Mouse (Mus musculus) heart, embryonic 16.5 days (tissue): ENCODE results near the gene A530064D06Rik. TPM values are rescaled to one million over a fixed set of nuclear protein-coding genes. Genes with fewer than 3 reads are reported as not detected.
"Not testable (repeated sequence)": the region's sequence is repeated elsewhere in the genome, so short reads cannot be mapped to it uniquely, and the experiment has no call there.

Source experiments
- ATAC-seq: fragments of 200-750 bp; cut with Nextera tagmentation; replicated peaks from 2 replicates; pipeline ENCODE4 v1.8.0; 2017; ENCODE audit warnings: moderate number of reproducible peaks; ENCODE audit not compliant: insufficient read depth, low FRiP score; ENCODE audit errors: extremely low read depth
- H3K27ac ChIP-seq: fragments of 300-500 bp; sonication (generic); 2 replicates; pipeline ENCODE4 v1.5.1; 2014; ENCODE audit warnings: mild to moderate bottlenecking, low read length, control low read depth, moderate library complexity
- H3K27me3 ChIP-seq: fragments of 300-500 bp; sonication (generic); 2 replicates; pipeline ENCODE4 v1.6.1; 2014; ENCODE audit warnings: low read length, mixed read lengths; ENCODE audit not compliant: control insufficient read depth, insufficient read depth
- H3K36me3 ChIP-seq: fragments of 300-500 bp; sonication (generic); 2 replicates; pipeline ENCODE4 v1.6.1; 2014; ENCODE audit not compliant: control insufficient read depth, insufficient read depth
- H3K4me1 ChIP-seq: fragments of 300-500 bp; sonication (generic); 2 replicates; pipeline ENCODE4 v1.6.1; 2014; ENCODE audit warnings: low read length, mixed read lengths; ENCODE audit not compliant: control insufficient read depth, insufficient read depth
- H3K4me2 ChIP-seq: fragments of 300-500 bp; sonication (generic); 2 replicates; pipeline ENCODE4 v1.6.1; 2014; ENCODE audit warnings: low read depth, mild to moderate bottlenecking, control low read depth, low read length
- H3K4me3 ChIP-seq: fragments of 300-500 bp; sonication (generic); 2 replicates; pipeline ENCODE4 v1.5.1; 2014; ENCODE audit warnings: mild to moderate bottlenecking, control low read depth, low read length
- H3K9ac ChIP-seq: fragments of 300-500 bp; sonication (generic); 2 replicates; pipeline ENCODE4 v1.6.1; 2014; ENCODE audit warnings: low read length, control low read depth
- H3K9me3 ChIP-seq: fragments of 300-500 bp; sonication (generic); replicated peaks from 2 replicates; pipeline ENCODE4 v1.6.1; 2016; ENCODE audit warnings: low read length; ENCODE audit not compliant: control insufficient read depth
- WGBS: fragments of 180-500 bp; shearing (Covaris S2); extraction: QIAGEN DNeasy Blood & Tissue Kit; methylation state at CpG from one replicate; pipeline ENCODE4 v1.1.7; 2014; 5-methylcytosine and 5-hydroxymethylcytosine counted together
- polyA plus RNA-seq: library from polyadenylated mRNA; unstranded; fragments of >200 nt; fragmentation: Nextera tagmentation; extraction: Ambion mirVana; gene quantifications from 2 replicates; pipeline ENCODE4 v1.2.1, GENCODE M21; 2015

The A530064D06Rik gene
- 0.17 and 0.44 TPM in 2 replicates for polyA plus RNA-seq

- not testable (repeated sequence) for H3K4me3 ChIP-seq, H3K4me1 ChIP-seq, H3K27ac ChIP-seq, ATAC-seq, H3K27me3 ChIP-seq, H3K36me3 ChIP-seq, H3K9ac ChIP-seq, H3K4me2 ChIP-seq, H3K9me3 ChIP-seq
- WGBS, result 65% methylated on average over 2 of the region's 2 CpGs
Measured at GRCm38 (mm10) chr17:48167103-48167502, at the start of gene A530064D06Rik. A530064D06Rik (minus strand) TSS chr17:48167275.

GRCm38 (mm10) chr17:48215429-48215828 lies 48.4 kb upstream of the A530064D06Rik start:
- no peak overlapping the region for H3K27ac ChIP-seq
- H3K27me3 ChIP-seq, result no peaks in the 10 kb centered on the region
- ATAC-seq, result no peak
- no peak overlapping the region for H3K4me3 ChIP-seq
- 77% methylated on average over 1 of the region's 1 CpGs for WGBS
- no peak overlapping the region for H3K4me2 ChIP-seq
- no peak overlapping the region for H3K9ac ChIP-seq
- H3K4me1 ChIP-seq, result no peaks in the 10 kb centered on the region
- H3K36me3 ChIP-seq, result no peaks in the 10 kb centered on the region
- H3K9me3 ChIP-seq, result no peaks in the 10 kb centered on the region

GRCm38 (mm10) chr17:48213511-48213910 lies 46.4 kb upstream of the A530064D06Rik start:
- ATAC-seq, result no peak
- Histone ChIP-seq H3K27me3 (no peaks in the 10 kb centered on the region), H3K9ac (no peak overlapping the region), H3K4me3 (no peak overlapping the region), H3K36me3 (no peaks in the 10 kb centered on the region), H3K4me2 (no peak overlapping the region), H3K27ac (no peak overlapping the region), H3K9me3 (no peaks in the 10 kb centered on the region), H3K4me1 (no peaks in the 10 kb centered on the region)
- WGBS, result 63% methylated on average over 5 of the region's 5 CpGs

- no peaks in the 10 kb centered on the region for H3K27me3 ChIP-seq
- no peak for ATAC-seq
- no peaks in the 10 kb centered on the region for H3K9me3 ChIP-seq
- 93% methylated on average over 12 of the region's 12 CpGs for WGBS
- H3K9ac ChIP-seq, result no peak overlapping the region
- H3K27ac ChIP-seq, result no peak overlapping the region
- no peaks in the 10 kb centered on the region for H3K4me1 ChIP-seq
- no peak overlapping the region for H3K4me2 ChIP-seq
- no peak overlapping the region for H3K4me3 ChIP-seq
- H3K36me3 ChIP-seq, result no peaks in the 10 kb centered on the region
Measured at GRCm38 (mm10) chr17:48212596-48212995, 45.5 kb upstream of the A530064D06Rik start.

GRCm38 (mm10) chr17:48203086-48203485 lies 36.0 kb upstream of the A530064D06Rik start:
- no peak for ATAC-seq
- Histone ChIP-seq H3K9me3 (peaks cover 22% of the 10 kb centered on the region), H3K36me3 (no peaks in the 10 kb centered on the region), H3K9ac (no peak overlapping the region), H3K27ac (no peak overlapping the region), H3K27me3 (no peaks in the 10 kb centered on the region), H3K4me3 (no peak overlapping the region), H3K4me1 (no peaks in the 10 kb centered on the region), H3K4me2 (no peak overlapping the region)
- 91% methylated on average over 12 of the region's 12 CpGs for WGBS

GRCm38 (mm10) chr17:48192366-48192765 lies 25.3 kb upstream of the A530064D06Rik start:
- no peaks in the 10 kb centered on the region for H3K27me3 ChIP-seq
- no peak overlapping the region for H3K9ac ChIP-seq
- H3K36me3 ChIP-seq, result no peaks in the 10 kb centered on the region
- no peaks in the 10 kb centered on the region for H3K9me3 ChIP-seq
- no peak overlapping the region for H3K27ac ChIP-seq
- no peak overlapping the region for H3K4me2 ChIP-seq
- 51% methylated on average over 2 of the region's 2 CpGs for WGBS
- H3K4me1 ChIP-seq, result no peaks in the 10 kb centered on the region
- no peak for ATAC-seq
- H3K4me3 ChIP-seq, result no peak overlapping the region

- 57% methylated on average over 5 of the region's 5 CpGs for WGBS
- H3K9ac ChIP-seq, result no peak overlapping the region
- H3K27ac ChIP-seq, result no peak overlapping the region
- no peak overlapping the region for H3K4me2 ChIP-seq
- no peak overlapping the region for H3K4me3 ChIP-seq
- H3K9me3 ChIP-seq, result no peaks in the 10 kb centered on the region
- no peak for ATAC-seq
- H3K27me3 ChIP-seq, result no peaks in the 10 kb centered on the region
- no peaks in the 10 kb centered on the region for H3K36me3 ChIP-seq
- H3K4me1 ChIP-seq, result no peaks in the 10 kb centered on the region
Measured at GRCm38 (mm10) chr17:48185252-48185651, 18.2 kb upstream of the A530064D06Rik start.

GRCm38 (mm10) chr17:48157382-48158076 lies 9.5 kb downstream of the A530064D06Rik start:
- Histone ChIP-seq H3K36me3 (no peaks in the 10 kb centered on the region), H3K4me1 (no peaks in the 10 kb centered on the region), H3K4me2 (no peak overlapping the region), H3K4me3 (no peak overlapping the region), H3K9ac (no peak overlapping the region), H3K27me3 (no peaks in the 10 kb centered on the region), H3K9me3 (peaks cover 9% of the 10 kb centered on the region), H3K27ac (no peak overlapping the region)
- ATAC-seq, result no peak
- 41% methylated on average over 1 of the region's 1 CpGs for WGBS

- H3K4me1 ChIP-seq, result no peaks in the 10 kb centered on the region
- H3K9me3 ChIP-seq, result peaks cover 6% of the 10 kb centered on the region; the same call in 1 of the 2 replicates
- no peak within 1 kb of the TSS for H3K4me2 ChIP-seq
- no peak within 1 kb of the TSS for H3K27ac ChIP-seq
- no peak for ATAC-seq
- H3K36me3 ChIP-seq, result no peaks in the 10 kb centered on the region
- 58% methylated on average over 3 of the region's 3 CpGs for WGBS
- H3K27me3 ChIP-seq, result no peaks in the 10 kb centered on the region
- no peak within 1 kb of the TSS for H3K4me3 ChIP-seq
- H3K9ac ChIP-seq, result no peak within 1 kb of the TSS
Measured at GRCm38 (mm10) chr17:48146120-48146519, 21.0 kb downstream of the A530064D06Rik start, which contains the start of gene 9830107B12Rik. 9830107B12Rik (minus strand) TSS chr17:48146268.
